Mouse (Mus musculus) large intestine, adult 2 months (tissue): Measurements from ENCODE around the gene Elof1. TPM values are rescaled to one million over a fixed set of nuclear protein-coding genes. Genes with fewer than 3 reads are reported as not detected.

ENCODE experiments used
- polyA plus RNA-seq: library from polyadenylated mRNA; depleted of rRNA; stranded (reverse); fragments of >200 nt; gene quantifications from 2 replicates; pipeline ENCODE4 v1.2.3, GENCODE M21; 2012; rRNA removed

Gene Elof1
- polyA plus RNA-seq, 1 experiment = 148 TPM

Other genes starting within 250 kb of the Elof1 start
- gene Rab3d, start 199.0 kb downstream of the Elof1 start, polyA plus RNA-seq = 70.2 and 84.5 TPM in 2 replicates
- gene Ccdc159, start 189.7 kb downstream of the Elof1 start, polyA plus RNA-seq = 0.98 and 1.9 TPM in 2 replicates
- gene Tmem205, start 189.6 kb downstream of the Elof1 start, polyA plus RNA-seq = 101 and 102 TPM in 2 replicates
- gene Plppr2, start 180.1 kb downstream of the Elof1 start, polyA plus RNA-seq = 2.9 and 3.1 TPM in 2 replicates
- 7.4 and 8.0 TPM in 2 replicates for gene Swsap1, start 161.4 kb downstream of the Elof1 start, polyA plus RNA-seq
- 1.1 and 1.8 TPM in 2 replicates for gene Epor, start 153.7 kb downstream of the Elof1 start, polyA plus RNA-seq
- 1.9 and 2.4 TPM in 2 replicates for gene Rgl3, start 127.7 kb downstream of the Elof1 start, polyA plus RNA-seq
- gene Ccdc151, start 114.5 kb downstream of the Elof1 start, polyA plus RNA-seq = 0.14 and 0.15 TPM in 2 replicates
- gene Prkcsh, start 114.4 kb downstream of the Elof1 start, polyA plus RNA-seq = 127 and 130 TPM in 2 replicates
- gene Elavl3, start 65.1 kb downstream of the Elof1 start, polyA plus RNA-seq = 0.29 and 0.47 TPM in 2 replicates
- gene Gm49318, start 45.9 kb downstream of the Elof1 start, polyA plus RNA-seq = not detected in 2 replicates
- gene Zfp653, start 45.8 kb downstream of the Elof1 start, polyA plus RNA-seq = 8.6 and 10.0 TPM in 2 replicates
- gene Ecsit, start 31.7 kb downstream of the Elof1 start, polyA plus RNA-seq = 47.7 and 48.6 TPM in 2 replicates
- gene Cnn1, start 18.0 kb downstream of the Elof1 start, polyA plus RNA-seq = 253 and 296 TPM in 2 replicates
- gene Acp5, start 18.5 kb upstream of the Elof1 start, polyA plus RNA-seq = 233 and 244 TPM in 2 replicates
- gene Pigyl, start 39.7 kb upstream of the Elof1 start, polyA plus RNA-seq = 45.9 and 50.1 TPM in 2 replicates
- not detected in 2 replicates for gene Zfp872, start 70.9 kb upstream of the Elof1 start, polyA plus RNA-seq
- 5.8 and 11.2 TPM in 2 replicates for gene Zfp809, start 108.5 kb upstream of the Elof1 start, polyA plus RNA-seq
- 0.57 and 0.67 TPM in 2 replicates for gene Zfp599, start 142.7 kb upstream of the Elof1 start, polyA plus RNA-seq
- 2.8 and 4.9 TPM in 2 replicates for gene Zfp810, start 190.5 kb upstream of the Elof1 start, polyA plus RNA-seq